10 mouse cellular contexts compared by ENCODE assay signal in genomic region chr2:30262840-30263441, GRCm38 (mm10). TPM values are rescaled to one million over a fixed set of nuclear protein-coding genes. Genes with fewer than 3 reads are reported as not detected.
DNase-seq lines count a peak whose midpoint lies in the region; ATAC-seq lines count a peak whose summit lies in the region.
"Had no signal": no experiment of that assay in that cellular context is flagged by ENCODE, and none has a peak within 500 bp of the region (broad histone marks: within the 10 kb centered on the region; RNA-seq: fewer than 3 reads in every experiment).

No protein-coding gene starts in this region.

- H3K4me2 ChIP-seq in forebrain, embryonic 13.5 days = peak overlapping the region; percentile 5; the same call in 1 of the 2 replicates
- no peak overlapping the region for H3K4me2 ChIP-seq in heart, embryonic 16.5 days (ENCODE audit: low read depth, low read length)
- H3K4me2 ChIP-seq: limb, embryonic 13.5 days had no signal

- H3K27ac ChIP-seq in forebrain, embryonic 13.5 days = peak overlapping the region; percentile 72
- H3K27ac ChIP-seq in forebrain, embryonic 10.5 days = no peak overlapping the region
- H3K27ac ChIP-seq in heart, embryonic 16.5 days (ENCODE audit: low read length) = peak overlapping the region; percentile 55
- H3K27ac ChIP-seq: limb, embryonic 13.5 days had no signal

- WGBS in forebrain, embryonic 13.5 days = 47% methylated on average over 4 of the region's 4 CpGs
- WGBS in forebrain, embryonic 10.5 days = 90% methylated on average over 4 of the region's 4 CpGs
- 46% methylated on average over 4 of the region's 4 CpGs for WGBS in heart, embryonic 16.5 days

- peaks cover 77% of the 10 kb centered on the region for H3K36me3 ChIP-seq in forebrain, embryonic 13.5 days (ENCODE audit: poor library complexity, severe bottlenecking)
- H3K36me3 ChIP-seq in forebrain, embryonic 10.5 days (replicated peaks) = peaks cover 77% of the 10 kb centered on the region
- H3K36me3 ChIP-seq in heart, embryonic 16.5 days (ENCODE audit: control insufficient read depth, insufficient read depth) = peaks cover 32% of the 10 kb centered on the region

- no peak overlapping the region for H3K9ac ChIP-seq in forebrain, embryonic 13.5 days
- H3K9ac ChIP-seq in heart, embryonic 16.5 days (ENCODE audit: low read length) = no peak overlapping the region
- H3K9ac ChIP-seq: limb, embryonic 13.5 days had no signal

- DNase-seq in forebrain, embryonic 10.5 days (ENCODE audit: extremely low spot score, low spot score) = no peak
- DNase-seq in right cerebral cortex, postnatal 10 days (ENCODE audit: low spot score in 2 of 2) = peak; percentile 82 to 86
- DNase-seq in right cerebral cortex, postnatal 25 days = no peak
- peak; percentile 88 for DNase-seq in left cerebral cortex, postnatal 4 days
- no peak for DNase-seq in thymus, postnatal 36 days
- no peak for DNase-seq in urinary bladder, postnatal 14 days (ENCODE audit: low spot score)

- intact Hi-C loops in left cerebral cortex, postnatal 4 days (cut with DNase I) = no loop called here

- peaks cover 47% of the 10 kb centered on the region for H3K4me1 ChIP-seq in forebrain, embryonic 13.5 days
- peaks cover 30% of the 10 kb centered on the region for H3K4me1 ChIP-seq in forebrain, embryonic 10.5 days
- peaks cover 68% of the 10 kb centered on the region for H3K4me1 ChIP-seq in heart, embryonic 16.5 days (ENCODE audit: control insufficient read depth, insufficient read depth, low read length)

- no peaks in the 10 kb centered on the region for H3K9me3 ChIP-seq in forebrain, embryonic 13.5 days (replicated peaks)
- H3K9me3 ChIP-seq in forebrain, embryonic 10.5 days = no peaks in the 10 kb centered on the region
- H3K9me3 ChIP-seq in heart, embryonic 16.5 days (replicated peaks; ENCODE audit: control insufficient read depth, low read length) = no peaks in the 10 kb centered on the region
- H3K9me3 ChIP-seq: limb, embryonic 13.5 days had no signal

- H3K27me3 ChIP-seq in forebrain, embryonic 13.5 days = no peaks in the 10 kb centered on the region
- H3K27me3 ChIP-seq in forebrain, embryonic 10.5 days (ENCODE audit: poor library complexity, severe bottlenecking) = no peaks in the 10 kb centered on the region
- H3K27me3 ChIP-seq in heart, embryonic 16.5 days (ENCODE audit: control insufficient read depth, insufficient read depth, low read length) = no peaks in the 10 kb centered on the region
- H3K27me3 ChIP-seq: limb, embryonic 13.5 days had no signal

- ATAC-seq in forebrain, embryonic 13.5 days = peak; percentile 84
- ATAC-seq in heart, embryonic 16.5 days (replicated peaks; ENCODE audit: extremely low read depth, insufficient read depth, low FRiP score) = no peak

- no peak overlapping the region for H3K4me3 ChIP-seq in forebrain, embryonic 13.5 days
- H3K4me3 ChIP-seq in forebrain, embryonic 10.5 days = no peak overlapping the region
- H3K4me3 ChIP-seq in heart, embryonic 16.5 days (ENCODE audit: low read length) = no peak overlapping the region
- H3K4me3 ChIP-seq: limb, embryonic 13.5 days had no signal

RNA-seq across cellular contexts. Expression of gene Phyhd1, which starts 3.1 kb away (rescaled TPM):
- polyA plus RNA-seq in forebrain, embryonic 13.5 days (2015; fragmentation: Nextera tagmentation; extraction: Ambion mirVana) = 5.3 and 6.8 TPM in 2 replicates
- polyA plus RNA-seq in forebrain, embryonic 10.5 days (2016; fragmentation: Nextera tagmentation; extraction: Ambion mirVana) = 2.7 and 3.4 TPM in 2 replicates
- 9.4 and 13.1 TPM in 2 replicates for polyA plus RNA-seq in heart, embryonic 16.5 days (2015; fragmentation: Nextera tagmentation; extraction: Ambion mirVana)
- 10 to 100 TPM; 17.1 to 19.3 TPM for total RNA-seq in left cerebral cortex, postnatal 4 days (2021)

RNA-seq across cellular contexts. Expression of gene Gm28038, which starts 17.9 kb away (rescaled TPM):
- polyA plus RNA-seq in forebrain, embryonic 13.5 days (2015; fragmentation: Nextera tagmentation; extraction: Ambion mirVana) = not detected in 2 replicates
- not detected in 2 replicates for polyA plus RNA-seq in forebrain, embryonic 10.5 days (2016; fragmentation: Nextera tagmentation; extraction: Ambion mirVana)
- not detected in 2 replicates for polyA plus RNA-seq in heart, embryonic 16.5 days (2015; fragmentation: Nextera tagmentation; extraction: Ambion mirVana)
- total RNA-seq in left cerebral cortex, postnatal 4 days (2021) = not detected
- total RNA-seq: common myeloid progenitor, adult 5-6 weeks had no signal
- polyA plus RNA-seq: limb, embryonic 13.5 days had no signal

RNA-seq across cellular contexts. Expression of gene Gm28035, which starts 22.6 kb away (rescaled TPM):
- 0.21 and 0.36 TPM in 2 replicates for polyA plus RNA-seq in forebrain, embryonic 13.5 days (2015; fragmentation: Nextera tagmentation; extraction: Ambion mirVana)
- polyA plus RNA-seq in forebrain, embryonic 10.5 days (2016; fragmentation: Nextera tagmentation; extraction: Ambion mirVana) = 0.09 and 0.16 TPM in 2 replicates
- 0.22 and 0.40 TPM in 2 replicates for polyA plus RNA-seq in heart, embryonic 16.5 days (2015; fragmentation: Nextera tagmentation; extraction: Ambion mirVana)
- total RNA-seq in left cerebral cortex, postnatal 4 days (2021) = 10 to 100 TPM in 1 of 2 experiments, 1 to 10 TPM in 1; 7.7 to 10.5 TPM
- total RNA-seq: common myeloid progenitor, adult 5-6 weeks had no signal

RNA-seq across cellular contexts. Expression of gene Dolk, which starts 23.2 kb away (rescaled TPM):
- polyA plus RNA-seq in forebrain, embryonic 13.5 days (2015; fragmentation: Nextera tagmentation; extraction: Ambion mirVana) = 28.0 and 30.6 TPM in 2 replicates
- polyA plus RNA-seq in forebrain, embryonic 10.5 days (2016; fragmentation: Nextera tagmentation; extraction: Ambion mirVana) = 26.0 and 26.5 TPM in 2 replicates
- 31.8 and 33.0 TPM in 2 replicates for polyA plus RNA-seq in heart, embryonic 16.5 days (2015; fragmentation: Nextera tagmentation; extraction: Ambion mirVana)
- 10 to 100 TPM; 18.7 to 21.6 TPM for total RNA-seq in left cerebral cortex, postnatal 4 days (2021)

RNA-seq across cellular contexts. Expression of gene Nup188, which starts 23.3 kb away (rescaled TPM):
- 24.9 and 32.7 TPM in 2 replicates for polyA plus RNA-seq in forebrain, embryonic 13.5 days (2015; fragmentation: Nextera tagmentation; extraction: Ambion mirVana)
- polyA plus RNA-seq in forebrain, embryonic 10.5 days (2016; fragmentation: Nextera tagmentation; extraction: Ambion mirVana) = 65.2 and 72.8 TPM in 2 replicates
- polyA plus RNA-seq in heart, embryonic 16.5 days (2015; fragmentation: Nextera tagmentation; extraction: Ambion mirVana) = 21.2 and 23.6 TPM in 2 replicates
- total RNA-seq in left cerebral cortex, postnatal 4 days (2021) = 10 to 100 TPM; 36.6 to 42.0 TPM

Comparison
In these comparisons a context has a peak if more than half of its experiments do, and no peak if none do; other contexts are left out.
1. DNase-seq: peak in right cerebral cortex, postnatal 10 days (2 of 2) and left cerebral cortex, postnatal 4 days (single experiment); none in forebrain, embryonic 10.5 days (single experiment), right cerebral cortex, postnatal 25 days (single experiment), thymus, postnatal 36 days (0 of 2) and urinary bladder, postnatal 14 days (single experiment).